Mouse (Mus musculus) forebrain, embryonic 16.5 days (tissue): ENCODE measurements around the gene Clstn3. TPM values are rescaled to one million over a fixed set of nuclear protein-coding genes. Genes with fewer than 3 reads are reported as not detected.

ENCODE experiments used
- ATAC-seq: fragments of 200-750 bp; cut with Nextera tagmentation; 2 replicates; pipeline ENCODE4 v1.8.0; 2017; ENCODE audit warnings: mild to moderate bottlenecking, moderate library complexity
- H3K27ac ChIP-seq: fragments of 300-500 bp; sonication (generic); 2 replicates; pipeline ENCODE4 v1.5.1; 2014; ENCODE audit warnings: low read length, control low read depth
- H3K27me3 ChIP-seq: fragments of 300-500 bp; sonication (generic); replicated peaks from 2 replicates; pipeline ENCODE4 v1.6.1; 2014; ENCODE audit warnings: low read length; ENCODE audit not compliant: control insufficient read depth, insufficient read depth
- H3K36me3 ChIP-seq: fragments of 300-500 bp; sonication (generic); 2 replicates; pipeline ENCODE4 v1.6.1; 2014; ENCODE audit not compliant: control insufficient read depth, insufficient read depth
- H3K4me1 ChIP-seq: fragments of 300-500 bp; sonication (generic); replicated peaks from 2 replicates; pipeline ENCODE4 v1.6.1; 2014; ENCODE audit warnings: low read length; ENCODE audit not compliant: control insufficient read depth, insufficient read depth
- H3K4me2 ChIP-seq: fragments of 300-500 bp; sonication (generic); 2 replicates; pipeline ENCODE4 v1.6.1; 2014; ENCODE audit warnings: mild to moderate bottlenecking, low read length, control low read depth
- H3K4me3 ChIP-seq: fragments of 300-500 bp; sonication (generic); replicated peaks from 2 replicates; pipeline ENCODE4 v1.5.1; 2014; ENCODE audit warnings: mild to moderate bottlenecking, low read length, control low read depth
- H3K9ac ChIP-seq: fragments of 300-500 bp; sonication (generic); replicated peaks from 2 replicates; pipeline ENCODE4 v1.6.1; 2014; ENCODE audit warnings: low read depth, low read length, control low read depth
- H3K9me3 ChIP-seq: fragments of 300-500 bp; sonication (generic); 2 replicates; pipeline ENCODE4 v1.6.1; 2016; ENCODE audit warnings: low read length; ENCODE audit not compliant: control insufficient read depth
- WGBS: fragments of 180-500 bp; shearing (Covaris S2); extraction: QIAGEN DNeasy Blood & Tissue Kit; methylation state at CpG from one replicate; pipeline ENCODE4 v1.1.7; 2014; 5-methylcytosine and 5-hydroxymethylcytosine counted together
- polyA plus RNA-seq: library from polyadenylated mRNA; unstranded; fragments of >200 nt; fragmentation: Nextera tagmentation; extraction: Ambion mirVana; gene quantifications from 2 replicates; pipeline ENCODE4 v1.2.1, GENCODE M21; 2015

The Clstn3 gene
- polyA plus RNA-seq, 1 experiment from 2014 or later, result 90.9 TPM

DNA sequence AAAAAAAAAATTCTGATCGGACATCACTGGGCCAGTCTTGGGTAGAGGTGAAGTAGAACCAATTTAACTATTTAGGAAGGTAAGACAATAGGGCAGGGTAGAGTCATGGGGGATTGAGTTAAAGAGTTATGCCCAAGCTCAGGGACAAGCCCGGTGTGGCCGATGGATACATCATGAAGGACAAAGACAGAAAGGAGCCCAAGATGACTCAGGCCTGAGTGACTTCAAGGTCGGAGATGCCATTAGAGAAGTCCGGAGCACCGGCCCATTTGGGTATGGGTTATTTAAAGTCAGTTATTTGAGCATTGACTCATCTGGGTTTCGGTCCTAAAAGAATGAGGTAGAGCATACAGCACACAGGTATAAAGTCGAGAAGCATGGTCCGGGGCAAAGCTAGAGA, 18.1 kb downstream of the Clstn3 start:
- no peaks in the 10 kb centered on the region for H3K36me3 ChIP-seq
- H3K27me3 ChIP-seq, result no peaks in the 10 kb centered on the region
- WGBS, result 95% methylated on average over 9 of the region's 9 CpGs
- no peaks in the 10 kb centered on the region for H3K9me3 ChIP-seq
- H3K27ac ChIP-seq, result no peak overlapping the region
- no peak overlapping the region for H3K4me3 ChIP-seq
- no peaks in the 10 kb centered on the region for H3K4me1 ChIP-seq
- no peak for ATAC-seq
- H3K4me2 ChIP-seq, result no peak overlapping the region
- no peak overlapping the region for H3K9ac ChIP-seq

GRCm38 (mm10) chr6:124446024-124446423, 18.6 kb downstream of the Clstn3 start:
- Histone ChIP-seq H3K4me2 (no peak overlapping the region), H3K4me3 (no peak overlapping the region), H3K27ac (no peak overlapping the region), H3K36me3 (no peaks in the 10 kb centered on the region), H3K9me3 (no peaks in the 10 kb centered on the region), H3K27me3 (no peaks in the 10 kb centered on the region), H3K9ac (no peak overlapping the region), H3K4me1 (no peaks in the 10 kb centered on the region)
- WGBS, result 96% methylated on average over 2 of the region's 2 CpGs
- no peak for ATAC-seq

DNA sequence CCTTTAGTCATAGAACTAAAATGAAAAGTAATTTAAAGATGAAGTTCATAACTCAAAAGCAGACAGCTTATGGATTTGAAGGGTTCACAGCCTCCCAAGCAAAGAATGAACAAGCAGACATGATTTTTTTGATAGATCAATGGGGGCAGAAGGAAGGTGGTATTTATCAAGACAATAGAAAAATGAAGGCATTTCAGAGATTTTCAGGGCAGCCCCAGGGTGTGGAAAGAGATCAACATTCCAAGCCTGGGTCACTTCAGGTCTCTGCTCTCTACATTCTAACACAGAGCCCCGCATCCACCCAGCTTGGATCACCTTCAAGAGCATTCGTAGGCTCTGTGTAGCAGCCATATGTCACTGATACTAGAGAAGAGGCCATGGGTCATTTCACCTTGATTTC, 21.3 kb downstream of the Clstn3 start:
- H3K4me1 ChIP-seq, result no peaks in the 10 kb centered on the region
- 87% methylated on average over 2 of the region's 2 CpGs for WGBS
- no peak for ATAC-seq
- H3K9ac ChIP-seq, result no peak overlapping the region
- H3K27me3 ChIP-seq, result no peaks in the 10 kb centered on the region
- no peak overlapping the region for H3K27ac ChIP-seq
- no peak overlapping the region for H3K4me3 ChIP-seq
- H3K36me3 ChIP-seq, result no peaks in the 10 kb centered on the region
- no peak overlapping the region for H3K4me2 ChIP-seq
- H3K9me3 ChIP-seq, result no peaks in the 10 kb centered on the region

DNA sequence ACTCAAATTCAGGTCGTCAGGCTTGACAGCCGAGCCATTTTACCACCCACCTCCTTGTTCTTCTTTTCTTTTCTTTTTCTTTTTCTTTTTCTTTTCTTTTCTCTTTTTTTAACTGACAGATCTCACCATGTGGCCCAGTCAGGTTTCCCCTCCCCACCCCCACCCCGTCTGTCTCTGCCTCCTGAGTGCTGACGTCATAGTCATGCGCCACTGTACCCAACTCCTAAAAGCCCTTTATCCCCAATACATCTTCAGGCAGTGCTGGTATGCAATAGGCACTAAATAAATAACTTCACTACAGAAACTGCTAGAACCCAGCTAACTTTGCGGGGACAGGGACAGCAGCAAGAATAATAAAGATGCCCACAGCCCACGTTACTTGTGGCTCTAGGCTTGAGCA, 28.3 kb downstream of the Clstn3 start:
- Histone ChIP-seq H3K27ac (no peak overlapping the region), H3K4me2 (no peak overlapping the region), H3K27me3 (no peaks in the 10 kb centered on the region), H3K4me3 (no peak overlapping the region), H3K36me3 (peaks cover 7% of the 10 kb centered on the region), H3K9me3 (no peaks in the 10 kb centered on the region), H3K4me1 (no peaks in the 10 kb centered on the region), H3K9ac (no peak overlapping the region)
- 65% methylated on average over 7 of the region's 7 CpGs for WGBS
- no peak for ATAC-seq

GRCm38 (mm10) chr6:124435173-124435572, 29.4 kb downstream of the Clstn3 start:
- H3K4me1 ChIP-seq, result no peaks in the 10 kb centered on the region
- H3K9me3 ChIP-seq, result no peaks in the 10 kb centered on the region
- no peak overlapping the region for H3K4me3 ChIP-seq
- H3K9ac ChIP-seq, result no peak overlapping the region
- H3K36me3 ChIP-seq, result peaks cover 7% of the 10 kb centered on the region
- no peaks in the 10 kb centered on the region for H3K27me3 ChIP-seq
- no peak overlapping the region for H3K27ac ChIP-seq
- ATAC-seq, result no peak
- no peak overlapping the region for H3K4me2 ChIP-seq
- 85% methylated on average over 5 of the region's 5 CpGs for WGBS

DNA sequence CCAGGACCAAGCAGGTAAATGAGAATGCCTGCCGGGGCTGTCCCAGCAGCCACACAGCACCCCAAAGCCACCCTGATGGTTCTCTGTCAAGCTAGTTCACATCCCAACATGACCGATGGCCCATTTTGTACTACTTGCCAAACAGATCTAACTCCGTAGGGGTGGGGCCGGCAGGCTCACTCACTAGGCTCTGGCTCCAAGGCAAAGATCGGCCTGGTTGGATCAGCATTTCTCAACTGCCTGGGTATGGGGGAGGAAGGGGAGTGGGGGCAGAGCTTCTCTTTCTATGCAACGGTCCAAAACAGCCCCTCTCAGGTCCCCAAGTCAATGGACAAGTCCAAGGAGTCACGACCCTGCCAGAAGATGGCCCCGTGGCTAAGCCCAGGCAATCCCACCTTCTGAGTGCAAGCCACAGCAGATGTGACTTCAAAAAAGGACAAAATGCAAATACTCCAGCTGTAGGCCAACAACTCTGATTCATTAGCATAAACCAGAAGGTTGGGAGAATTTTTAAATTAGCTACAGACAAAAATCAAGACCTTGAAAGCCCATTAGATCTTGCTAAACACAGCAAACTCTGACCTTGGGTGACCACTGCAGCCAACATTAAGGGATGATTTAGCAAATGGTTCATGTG, 30.8 kb downstream of the Clstn3 start:
- no peak overlapping the region for H3K27ac ChIP-seq
- no peak overlapping the region for H3K9ac ChIP-seq
- no peak overlapping the region for H3K4me2 ChIP-seq

DNA sequence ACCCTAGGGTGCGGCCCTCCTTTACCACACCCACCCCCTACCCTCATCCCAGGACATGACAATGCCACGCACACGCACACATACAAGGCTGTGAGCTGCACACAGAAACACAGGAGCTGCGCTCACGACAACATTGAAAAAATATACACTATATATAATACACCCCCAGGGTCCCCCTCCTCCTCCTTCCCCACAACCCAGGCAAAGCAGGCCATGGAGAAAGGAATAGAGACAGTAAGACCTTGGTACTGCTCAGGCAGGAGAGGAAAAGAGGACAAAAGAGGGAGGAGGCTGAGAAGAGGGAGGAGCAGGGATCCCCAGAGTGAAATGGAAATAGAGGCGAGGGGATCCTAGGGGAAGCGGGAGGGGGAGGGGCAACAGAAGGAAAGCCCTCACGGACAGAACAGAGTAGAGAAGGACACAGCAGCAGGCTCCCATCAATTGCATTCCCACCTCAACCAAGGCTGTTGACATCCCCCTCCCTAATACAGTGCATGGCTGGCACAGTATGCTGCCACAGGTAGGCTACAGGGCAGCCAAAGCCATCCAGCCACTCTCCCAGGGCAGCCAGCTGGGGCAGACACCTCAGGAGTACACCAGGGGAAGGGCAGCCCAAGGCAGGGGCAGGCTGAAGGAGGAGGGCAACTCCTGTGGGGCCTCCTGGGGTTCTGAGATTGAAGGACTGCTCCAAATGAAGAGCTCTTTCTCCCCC, 33.7 kb downstream of the Clstn3 start:
- 42% methylated on average over 8 of the region's 8 CpGs for WGBS
- no peak overlapping the region for H3K27ac ChIP-seq
- no peak overlapping the region for H3K4me2 ChIP-seq
- no peaks in the 10 kb centered on the region for H3K9me3 ChIP-seq
- H3K4me3 ChIP-seq, result no peak overlapping the region
- 0 out of 2 replicates have a peak, but pooled peaks cover 2% of the 10 kb centered on the region for H3K36me3 ChIP-seq
- H3K27me3 ChIP-seq, result no peaks in the 10 kb centered on the region
- peaks cover 6% of the 10 kb centered on the region for H3K4me1 ChIP-seq
- H3K9ac ChIP-seq, result no peak overlapping the region
- peak; percentile 22; the same call in 1 of the 2 replicates for ATAC-seq

More for the DNA sequence above, 30.8 kb downstream of the Clstn3 start:
- no peak for ATAC-seq
- H3K36me3 ChIP-seq, result peaks cover 7% of the 10 kb centered on the region
- H3K27me3 ChIP-seq, result no peaks in the 10 kb centered on the region
- H3K4me3 ChIP-seq, result no peak overlapping the region
- no peaks in the 10 kb centered on the region for H3K4me1 ChIP-seq
- H3K9me3 ChIP-seq, result no peaks in the 10 kb centered on the region
- WGBS, result 90% methylated on average over 8 of the region's 8 CpGs

GRCm38 (mm10) chr6:124430379-124430778, 34.2 kb downstream of the Clstn3 start:
- Histone ChIP-seq H3K9me3 (no peaks in the 10 kb centered on the region), H3K4me2 (no peak overlapping the region), H3K9ac (no peak overlapping the region), H3K27me3 (no peaks in the 10 kb centered on the region), H3K4me3 (no peak overlapping the region), H3K4me1 (peaks cover 6% of the 10 kb centered on the region), H3K27ac (no peak overlapping the region), H3K36me3 (0 out of 2 replicates have a peak, but pooled peaks cover 2% of the 10 kb centered on the region)
- WGBS, result 73% methylated on average over 3 of the region's 3 CpGs
- ATAC-seq, result 0 out of 2 replicates have a peak, but pooled peaks have one; percentile 9

GRCm38 (mm10) chr6:124427791-124428576, 36.6 kb downstream of the Clstn3 start:
- Histone ChIP-seq H3K27ac (no peak overlapping the region), H3K4me2 (no peak overlapping the region)
- ATAC-seq, result 0 out of 2 replicates have a peak, but pooled peaks have one; percentile 16

More at GRCm38 (mm10) chr6:124427791-124428576, 36.6 kb downstream of the Clstn3 start:
- Histone ChIP-seq H3K9me3 (no peaks in the 10 kb centered on the region), H3K4me1 (peaks cover 6% of the 10 kb centered on the region), H3K4me3 (no peak overlapping the region), H3K27me3 (no peaks in the 10 kb centered on the region), H3K9ac (no peak overlapping the region), H3K36me3 (no peaks in the 10 kb centered on the region)
- WGBS, result 32% methylated on average over 6 of the region's 6 CpGs
